Mouse (Mus musculus) layer of hippocampus, adult 9-11 months (tissue): Measurements from ENCODE around the gene Gm35315.
"Not testable (repeated sequence)": the region's sequence is repeated elsewhere in the genome, so short reads cannot be mapped to it uniquely, and the experiment has no call there.

ENCODE experiments used
- DNase-seq: peaks from one replicate; pipeline ENCODE4 v3.0.0; 2022

Gene Gm35315

GRCm38 (mm10) chr5:110100921-110101631 is 6.9 kb upstream of the Gm35315 start:
- peak; percentile 42 for DNase-seq

GRCm38 (mm10) chr5:110099656-110100580 is 5.7 kb upstream of the Gm35315 start, which contains the start of gene Plcxd1:
Gene Plcxd1 (plus strand): TSS chr5:110099969.
- DNase-seq = no peak

GRCm38 (mm10) chr5:110098991-110099477 is 4.8 kb upstream of the Gm35315 start:
- peak; percentile 52 for DNase-seq

- DNase-seq = no peak
Measured at GRCm38 (mm10) chr5:110094847-110095213, 610 bp upstream of the Gm35315 start.

GRCm38 (mm10) chr5:110091546-110091945 is 2.7 kb downstream of the Gm35315 start:
- no peak for DNase-seq

GRCm38 (mm10) chr5:110086161-110086866 is 7.9 kb downstream of the Gm35315 start:
- no peak for DNase-seq

GRCm38 (mm10) chr5:110082961-110083360 is 11.3 kb downstream of the Gm35315 start:
- no peak for DNase-seq

- DNase-seq = not testable (repeated sequence)
Measured at GRCm38 (mm10) chr5:110072413-110072812, 21.8 kb downstream of the Gm35315 start, which contains the start of gene Gm17655. Gene Gm17655 (minus strand): TSS chr5:110072513.

- peak; percentile 86 for DNase-seq
Measured at GRCm38 (mm10) chr5:110057637-110058408, 36.4 kb downstream of the Gm35315 start.
